Comparison of ENCODE assay signal across 8 mouse cellular contexts in genomic region chr6:38252139-38252538, GRCm38 (mm10). TPM values are rescaled to one million over a fixed set of nuclear protein-coding genes. Genes with fewer than 3 reads are reported as not detected.
DNase-seq lines count a peak whose midpoint lies in the region; ATAC-seq lines count a peak whose summit lies in the region.

No protein-coding gene starts in this region.

- no peaks in the 10 kb centered on the region for H3K27me3 ChIP-seq in lung, embryonic 16.5 days (ENCODE audit: control insufficient read depth, insufficient read depth, low read depth, low read length)
- H3K27me3 ChIP-seq in hindbrain, embryonic 16.5 days (replicated peaks; ENCODE audit: control insufficient read depth, insufficient read depth, low read length): no peaks in the 10 kb centered on the region
- no peaks in the 10 kb centered on the region for H3K27me3 ChIP-seq in limb, embryonic 15.5 days

- no peak overlapping the region for H3K4me3 ChIP-seq in lung, embryonic 16.5 days (ENCODE audit: low read length)
- peak overlapping the region; percentile 92 for H3K4me3 ChIP-seq in hindbrain, embryonic 16.5 days (ENCODE audit: low read length)
- peak overlapping the region; percentile 88 for H3K4me3 ChIP-seq in limb, embryonic 15.5 days

- H3K9ac ChIP-seq in lung, embryonic 16.5 days (ENCODE audit: low read length): no peak overlapping the region
- H3K9ac ChIP-seq in hindbrain, embryonic 16.5 days (ENCODE audit: low read depth, low read length): peak overlapping the region; percentile 99
- no peak overlapping the region for H3K9ac ChIP-seq in limb, embryonic 15.5 days

- no peak for DNase-seq in lung, adult 18-20 months
- DNase-seq in layer of hippocampus, postnatal 10 days (ENCODE audit: low spot score in 2 of 2): no peak
- DNase-seq in right cerebral cortex, postnatal 10 days (ENCODE audit: low spot score in 2 of 2): no peak
- DNase-seq in T-cell, adult 2 months (ENCODE audit: low spot score): no peak
- no peak for DNase-seq in spleen, adult 18-20 months

- peak overlapping the region; percentile 73; the same call in 1 of the 2 replicates for H3K4me2 ChIP-seq in lung, embryonic 16.5 days (ENCODE audit: low read depth, low read length)
- peak overlapping the region; percentile 82 for H3K4me2 ChIP-seq in hindbrain, embryonic 16.5 days (ENCODE audit: low read length)
- H3K4me2 ChIP-seq in limb, embryonic 15.5 days: peak overlapping the region; percentile 77

- no peak overlapping the region for H3K27ac ChIP-seq in lung, embryonic 16.5 days (ENCODE audit: low read length)
- H3K27ac ChIP-seq in hindbrain, embryonic 16.5 days (ENCODE audit: low read depth, low read length): peak overlapping the region; percentile 98
- H3K27ac ChIP-seq in limb, embryonic 15.5 days: no peak overlapping the region

- H3K4me1 ChIP-seq in lung, embryonic 16.5 days (replicated peaks; ENCODE audit: control insufficient read depth, insufficient read depth, low read length): peaks cover 20% of the 10 kb centered on the region
- peaks cover 26% of the 10 kb centered on the region for H3K4me1 ChIP-seq in hindbrain, embryonic 16.5 days (ENCODE audit: control insufficient read depth, insufficient read depth, low read depth, low read length)
- H3K4me1 ChIP-seq in limb, embryonic 15.5 days: peaks cover 25% of the 10 kb centered on the region

- H3K36me3 ChIP-seq in lung, embryonic 16.5 days (ENCODE audit: control insufficient read depth, insufficient read depth, low read length): no peaks in the 10 kb centered on the region
- no peaks in the 10 kb centered on the region for H3K36me3 ChIP-seq in hindbrain, embryonic 16.5 days (ENCODE audit: control insufficient read depth, insufficient read depth, low read length)
- H3K36me3 ChIP-seq in limb, embryonic 15.5 days: no peaks in the 10 kb centered on the region

- 60% methylated on average over 10 of the region's 10 CpGs for WGBS in lung, embryonic 16.5 days
- WGBS in hindbrain, embryonic 16.5 days: 56% methylated on average over 10 of the region's 10 CpGs
- WGBS in limb, embryonic 15.5 days: 48% methylated on average over 10 of the region's 10 CpGs

- ATAC-seq in lung, embryonic 16.5 days (ENCODE audit: low read depth): no peak
- ATAC-seq in hindbrain, embryonic 16.5 days: no peak
- ATAC-seq in limb, embryonic 15.5 days (ENCODE audit: insufficient number of reproducible peaks, low FRiP score, low TSS enrichment, low read depth): no peak

- no peaks in the 10 kb centered on the region for H3K9me3 ChIP-seq in lung, embryonic 16.5 days (ENCODE audit: control insufficient read depth, low read length)
- no peaks in the 10 kb centered on the region for H3K9me3 ChIP-seq in hindbrain, embryonic 16.5 days (ENCODE audit: control insufficient read depth, low read length)
- H3K9me3 ChIP-seq in limb, embryonic 15.5 days: no peaks in the 10 kb centered on the region

RNA-seq across cellular contexts. Expression of gene D630045J12Rik, which starts 1.7 kb away (rescaled TPM):
- polyA plus RNA-seq in lung, embryonic 16.5 days (2015; fragmentation: Nextera tagmentation; extraction: Ambion mirVana): 2.6 and 2.9 TPM in 2 replicates
- polyA plus RNA-seq in hindbrain, embryonic 16.5 days (2015; fragmentation: Nextera tagmentation; extraction: Ambion mirVana): 10.4 and 13.6 TPM in 2 replicates
- polyA plus RNA-seq in limb, embryonic 15.5 days (2015; fragmentation: Nextera tagmentation; extraction: Ambion mirVana): 3.9 and 4.9 TPM in 2 replicates
- 10 to 100 TPM; 40.9 to 41.7 TPM for total RNA-seq in layer of hippocampus, postnatal 10 days (2021)

RNA-seq across cellular contexts. Expression of gene Zc3hav1l, which starts 46.9 kb away (rescaled TPM):
- 7.3 and 8.7 TPM in 2 replicates for polyA plus RNA-seq in lung, embryonic 16.5 days (2015; fragmentation: Nextera tagmentation; extraction: Ambion mirVana)
- polyA plus RNA-seq in hindbrain, embryonic 16.5 days (2015; fragmentation: Nextera tagmentation; extraction: Ambion mirVana): 4.9 and 6.4 TPM in 2 replicates
- polyA plus RNA-seq in limb, embryonic 15.5 days (2015; fragmentation: Nextera tagmentation; extraction: Ambion mirVana): 8.7 and 11.0 TPM in 2 replicates
- 1 to 10 TPM; 3.6 to 4.1 TPM for total RNA-seq in layer of hippocampus, postnatal 10 days (2021)
